Mouse (Mus musculus) intestine, embryonic 15.5 days (tissue): ENCODE results near the gene Mrpl18. TPM values are rescaled to one million over a fixed set of nuclear protein-coding genes. Genes with fewer than 3 reads are reported as not detected.
A peak's percentile ranks its signal among the peaks of the same experiment; 100 is the strongest.
"Not testable (repeated sequence)": the region's sequence is repeated elsewhere in the genome, so short reads cannot be mapped to it uniquely, and the experiment has no call there.

ENCODE experiments used
- ATAC-seq: fragments of 200-750 bp; cut with Nextera tagmentation; 2 replicates; pipeline ENCODE4 v1.8.0; 2017; ENCODE audit warnings: moderate TSS enrichment, moderate library complexity
- H3K27ac ChIP-seq: fragments of 300-500 bp; sonication (generic); 2 replicates; pipeline ENCODE4 v1.5.1; 2015; ENCODE audit warnings: mild to moderate bottlenecking, inconsistent platforms
- H3K27me3 ChIP-seq: fragments of 300-500 bp; sonication (generic); replicated peaks from 2 replicates; pipeline ENCODE4 v1.6.1; 2015; ENCODE audit warnings: inconsistent platforms
- H3K36me3 ChIP-seq: fragments of 300-500 bp; sonication (generic); 2 replicates; pipeline ENCODE4 v1.6.1; 2015; ENCODE audit warnings: inconsistent platforms
- H3K4me1 ChIP-seq: fragments of 300-500 bp; sonication (generic); replicated peaks from 2 replicates; pipeline ENCODE4 v1.6.1; 2015; ENCODE audit warnings: inconsistent platforms
- H3K4me2 ChIP-seq: fragments of 300-500 bp; sonication (generic); replicated peaks from 2 replicates; pipeline ENCODE4 v1.6.1; 2015; ENCODE audit warnings: mild to moderate bottlenecking, inconsistent platforms
- H3K4me3 ChIP-seq: fragments of 300-500 bp; sonication (generic); replicated peaks from 2 replicates; pipeline ENCODE4 v1.5.1; 2015; ENCODE audit warnings: inconsistent platforms
- H3K9ac ChIP-seq: fragments of 300-500 bp; sonication (generic); 2 replicates; pipeline ENCODE4 v1.6.1; 2015; ENCODE audit warnings: inconsistent platforms
- H3K9me3 ChIP-seq: fragments of 300-500 bp; sonication (generic); 2 replicates; pipeline ENCODE4 v1.6.1; 2016; ENCODE audit warnings: inconsistent platforms
- WGBS: fragments of 180-500 bp; shearing (Covaris S2); methylation state at CpG from one replicate; pipeline ENCODE4 v1.1.7; 2015; 5-methylcytosine and 5-hydroxymethylcytosine counted together
- polyA plus RNA-seq: library from polyadenylated mRNA; unstranded; fragments of >200 nt; fragmentation: Nextera tagmentation; extraction: Ambion mirVana; gene quantifications from 2 replicates; pipeline ENCODE4 v1.2.1, GENCODE M21; 2015

Gene Mrpl18
- polyA plus RNA-seq, 1 experiment from 2014 or later = 181 TPM

DNA sequence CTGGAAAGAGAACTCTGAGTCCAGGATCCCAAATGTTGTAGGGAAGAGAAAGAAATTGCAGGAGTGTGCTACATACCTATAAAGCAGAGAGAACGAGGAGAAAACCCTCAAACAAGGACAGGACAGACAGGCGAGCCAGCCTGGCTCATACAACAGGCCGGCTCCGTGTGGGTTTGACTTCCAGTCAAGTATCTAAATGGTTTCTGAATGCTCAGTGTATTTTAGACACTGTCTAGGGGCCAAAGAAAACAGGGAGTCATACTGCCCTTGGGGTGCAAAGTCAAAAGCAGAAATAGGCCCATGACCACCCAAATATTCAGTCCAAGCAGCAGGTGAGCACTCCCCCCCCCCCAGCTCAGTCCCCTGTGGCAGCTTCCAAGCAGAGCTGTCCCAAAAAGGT is 10.3 kb downstream of the Mrpl18 start:
- no peak overlapping the region for H3K4me2 ChIP-seq

DNA sequence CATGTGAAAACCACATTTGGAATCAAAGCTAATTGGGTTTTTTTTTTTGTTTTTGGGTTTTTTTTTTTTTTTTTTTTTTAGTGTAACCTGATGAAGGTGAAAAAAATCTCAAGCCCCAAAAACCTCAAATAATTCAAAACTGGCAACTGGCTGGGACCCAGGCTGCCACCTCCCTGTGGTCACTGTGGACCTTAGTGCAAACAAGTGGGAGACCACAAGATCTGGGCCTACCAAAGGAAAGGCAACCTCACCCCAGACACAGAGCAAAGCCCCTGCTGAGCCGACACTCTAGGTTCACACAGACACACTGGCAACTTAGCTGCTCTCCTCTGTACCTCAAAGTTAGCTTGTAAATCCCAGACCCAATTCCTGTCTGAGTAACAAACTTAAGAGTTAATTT is 11.8 kb downstream of the Mrpl18 start:
- no peak overlapping the region for H3K9ac ChIP-seq
- H3K4me3 ChIP-seq = no peak overlapping the region
- WGBS = 79% methylated on average over 1 of the region's 1 CpGs
- H3K27ac ChIP-seq = no peak overlapping the region
- H3K36me3 ChIP-seq = 0 out of 2 replicates have a peak, but pooled peaks cover 3% of the 10 kb centered on the region
- ATAC-seq = no peak
- H3K9me3 ChIP-seq = no peaks in the 10 kb centered on the region
- H3K27me3 ChIP-seq = no peaks in the 10 kb centered on the region
- H3K4me1 ChIP-seq = 0 out of 2 replicates have a peak, but pooled peaks cover 2% of the 10 kb centered on the region
- H3K4me2 ChIP-seq = no peak overlapping the region

More for the DNA sequence above, 10.3 kb downstream of the Mrpl18 start:
- H3K9me3 ChIP-seq = no peaks in the 10 kb centered on the region
- no peak for ATAC-seq
- WGBS = 79% methylated on average over 4 of the region's 4 CpGs
- no peak overlapping the region for H3K27ac ChIP-seq
- no peak overlapping the region for H3K4me3 ChIP-seq
- 0 out of 2 replicates have a peak, but pooled peaks cover 2% of the 10 kb centered on the region for H3K4me1 ChIP-seq
- no peaks in the 10 kb centered on the region for H3K27me3 ChIP-seq
- no peak overlapping the region for H3K9ac ChIP-seq
- H3K36me3 ChIP-seq = 0 out of 2 replicates have a peak, but pooled peaks cover 4% of the 10 kb centered on the region

- Histone ChIP-seq H3K36me3 (0 out of 2 replicates have a peak, but pooled peaks cover 3% of the 10 kb centered on the region), H3K9ac (no peak overlapping the region), H3K9me3 (no peaks in the 10 kb centered on the region), H3K4me2 (no peak overlapping the region), H3K4me1 (0 out of 2 replicates have a peak, but pooled peaks cover 2% of the 10 kb centered on the region), H3K27me3 (no peaks in the 10 kb centered on the region), H3K4me3 (no peak overlapping the region), H3K27ac (0 out of 2 replicates have a peak overlapping the region, but pooled peaks have one; percentile 17)
- 53% methylated on average over 11 of the region's 12 CpGs for WGBS
- 0 out of 2 replicates have a peak, but pooled peaks have one; percentile 20 for ATAC-seq
Measured at GRCm38 (mm10) chr17:12903372-12904333, 12.5 kb downstream of the Mrpl18 start.

DNA sequence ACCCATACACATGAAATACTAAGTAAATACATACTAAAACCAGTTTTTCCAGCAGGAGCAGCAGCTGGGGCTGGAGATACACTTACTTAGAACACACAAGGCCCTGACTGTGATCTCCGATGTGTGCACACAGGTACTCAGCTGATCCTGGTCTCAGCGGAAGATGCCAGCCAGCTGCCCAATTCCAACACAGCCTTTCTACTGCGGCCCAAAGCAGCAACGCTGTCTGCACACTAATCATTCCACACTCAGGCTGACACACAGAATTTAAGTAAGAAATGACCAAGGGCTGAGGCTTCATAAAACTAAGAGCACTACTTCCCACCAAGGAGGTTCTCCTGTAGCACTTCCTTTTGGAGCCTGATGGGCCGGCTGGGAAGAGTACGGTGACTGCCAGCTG is 13.9 kb downstream of the Mrpl18 start:
- no peak overlapping the region for H3K4me3 ChIP-seq
- WGBS = 95% methylated on average over 6 of the region's 6 CpGs
- no peak overlapping the region for H3K4me2 ChIP-seq
- no peaks in the 10 kb centered on the region for H3K9me3 ChIP-seq
- peaks cover 2% of the 10 kb centered on the region; the same call in 1 of the 2 replicates for H3K4me1 ChIP-seq
- no peak overlapping the region for H3K9ac ChIP-seq
- no peak for ATAC-seq
- no peak overlapping the region for H3K27ac ChIP-seq
- H3K36me3 ChIP-seq = 0 out of 2 replicates have a peak, but pooled peaks cover 3% of the 10 kb centered on the region
- no peaks in the 10 kb centered on the region for H3K27me3 ChIP-seq

GRCm38 (mm10) chr17:12898607-12899006 is 17.5 kb downstream of the Mrpl18 start:
- H3K27ac ChIP-seq, H3K4me1 ChIP-seq, H3K9me3 ChIP-seq, H3K4me2 ChIP-seq, H3K4me3 ChIP-seq, H3K36me3 ChIP-seq, H3K27me3 ChIP-seq, H3K9ac ChIP-seq, ATAC-seq: not testable (repeated sequence)
- WGBS = 33% methylated on average over 2 of the region's 2 CpGs

DNA sequence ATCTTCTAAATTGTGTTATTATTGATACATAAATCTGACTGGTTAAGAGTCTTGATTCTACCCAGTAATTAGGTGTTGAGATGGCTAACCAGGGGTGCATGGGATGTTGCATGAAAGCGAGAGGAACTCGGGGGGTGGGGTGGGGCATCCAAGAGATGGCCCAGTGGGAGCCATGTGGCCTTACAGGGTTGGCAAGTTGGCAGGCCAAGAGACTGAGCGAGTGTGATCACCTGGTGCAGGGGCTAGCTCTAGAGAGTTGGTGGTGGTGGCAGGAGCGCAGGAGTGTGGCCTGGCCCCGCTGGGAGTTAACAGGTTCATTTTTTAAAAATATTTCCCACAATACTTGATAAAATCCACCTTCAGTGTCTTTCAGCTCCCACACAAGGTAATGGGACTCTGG is 18.5 kb downstream of the Mrpl18 start:
- WGBS = 87% methylated on average over 5 of the region's 5 CpGs

GRCm38 (mm10) chr17:12892033-12892432 is 24.1 kb downstream of the Mrpl18 start:
- WGBS = 88% methylated on average over 9 of the region's 9 CpGs

More for the DNA sequence above, 18.5 kb downstream of the Mrpl18 start:
- no peaks in the 10 kb centered on the region for H3K9me3 ChIP-seq
- 0 out of 2 replicates have a peak, but pooled peaks cover 3% of the 10 kb centered on the region for H3K36me3 ChIP-seq
- no peaks in the 10 kb centered on the region for H3K27me3 ChIP-seq
- 0 out of 2 replicates have a peak, but pooled peaks have one; percentile 41 for ATAC-seq
- H3K4me1 ChIP-seq = no peaks in the 10 kb centered on the region; the same call in 1 of the 2 replicates
- no peak overlapping the region for H3K4me3 ChIP-seq
- H3K27ac ChIP-seq = no peak overlapping the region
- no peak overlapping the region for H3K9ac ChIP-seq
- no peak overlapping the region for H3K4me2 ChIP-seq

DNA sequence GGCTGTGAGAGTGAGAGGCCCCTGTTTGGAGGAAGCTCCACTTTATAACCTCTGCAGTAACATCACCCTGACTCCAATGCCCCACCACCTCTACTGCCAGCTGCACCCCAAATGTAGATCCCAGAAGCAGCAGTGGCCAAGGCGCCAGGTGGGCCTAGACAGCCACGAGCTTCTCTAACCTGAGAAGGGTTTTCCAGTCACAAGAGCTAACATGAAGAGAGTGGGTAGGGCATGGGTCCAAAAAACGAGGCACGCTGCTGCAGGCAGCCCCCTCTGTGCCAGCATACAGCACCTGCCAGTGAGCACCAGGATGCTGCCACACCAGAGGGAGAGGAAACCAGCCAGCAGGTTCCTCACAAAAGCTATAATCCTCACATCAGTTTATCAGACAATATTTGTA is 25.1 kb downstream of the Mrpl18 start:
- H3K27ac ChIP-seq = no peak overlapping the region
- no peak for ATAC-seq

More at GRCm38 (mm10) chr17:12892033-12892432, 24.1 kb downstream of the Mrpl18 start:
- H3K27ac ChIP-seq = no peak overlapping the region
- ATAC-seq = no peak
- H3K9ac ChIP-seq = no peak overlapping the region
- no peaks in the 10 kb centered on the region for H3K36me3 ChIP-seq
- no peak overlapping the region for H3K4me2 ChIP-seq
- no peaks in the 10 kb centered on the region for H3K9me3 ChIP-seq
- H3K27me3 ChIP-seq = no peaks in the 10 kb centered on the region
- H3K4me3 ChIP-seq = no peak overlapping the region
- H3K4me1 ChIP-seq = no peaks in the 10 kb centered on the region

DNA sequence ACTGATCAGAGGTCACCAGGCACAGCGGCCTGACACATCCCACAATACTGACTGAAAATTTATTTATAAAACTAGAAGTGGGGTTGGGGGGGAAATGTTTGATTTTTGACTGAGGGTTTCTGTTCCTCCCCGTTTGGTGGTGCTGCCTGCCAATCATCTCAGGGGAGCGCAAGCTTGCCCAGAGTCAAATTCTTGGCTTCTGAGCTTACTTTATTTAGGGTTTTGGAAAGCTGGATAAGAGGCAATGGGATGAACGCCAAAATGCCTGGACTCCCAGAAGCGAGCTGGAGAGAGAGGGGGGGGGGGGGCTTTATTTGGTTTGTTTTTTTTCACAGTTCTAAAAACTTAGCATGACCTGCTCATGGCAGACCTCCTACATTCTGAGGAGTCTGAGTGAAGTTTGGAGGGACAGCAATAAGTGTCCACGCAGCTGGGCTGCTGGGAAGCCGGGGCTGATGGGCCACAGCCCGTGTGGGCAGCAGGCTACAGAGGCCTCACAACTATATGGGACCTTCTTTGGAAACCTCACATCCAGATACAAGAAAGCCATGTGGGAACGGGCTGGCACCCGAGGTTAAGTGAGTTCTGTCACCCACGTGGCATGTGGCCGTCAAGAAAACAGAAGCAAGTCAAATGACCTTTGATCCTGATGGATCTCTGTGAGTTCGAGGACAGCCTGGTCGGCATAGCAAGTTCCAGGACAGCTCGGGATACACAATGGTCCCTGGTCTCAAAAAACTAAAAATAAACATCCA is 28.9 kb downstream of the Mrpl18 start:
- Histone ChIP-seq H3K4me1 (peaks cover 4% of the 10 kb centered on the region; the same call in 1 of the 2 replicates), H3K27ac (0 out of 2 replicates have a peak overlapping the region, but pooled peaks have one; percentile 7), H3K4me3 (no peak overlapping the region), H3K36me3 (no peaks in the 10 kb centered on the region), H3K27me3 (no peaks in the 10 kb centered on the region), H3K4me2 (no peak overlapping the region), H3K9ac (no peak overlapping the region), H3K9me3 (no peaks in the 10 kb centered on the region)
- 0 out of 2 replicates have a peak, but pooled peaks have one; percentile 11 for ATAC-seq
- WGBS = 65% methylated on average over 15 of the region's 15 CpGs

More for the DNA sequence above, 25.1 kb downstream of the Mrpl18 start:
- H3K4me2 ChIP-seq = no peak overlapping the region
- H3K4me3 ChIP-seq = no peak overlapping the region
- no peaks in the 10 kb centered on the region for H3K27me3 ChIP-seq
- no peaks in the 10 kb centered on the region for H3K36me3 ChIP-seq
- peaks cover 4% of the 10 kb centered on the region; the same call in 1 of the 2 replicates for H3K4me1 ChIP-seq
- 96% methylated on average over 4 of the region's 4 CpGs for WGBS
- no peaks in the 10 kb centered on the region for H3K9me3 ChIP-seq
- H3K9ac ChIP-seq = no peak overlapping the region

DNA sequence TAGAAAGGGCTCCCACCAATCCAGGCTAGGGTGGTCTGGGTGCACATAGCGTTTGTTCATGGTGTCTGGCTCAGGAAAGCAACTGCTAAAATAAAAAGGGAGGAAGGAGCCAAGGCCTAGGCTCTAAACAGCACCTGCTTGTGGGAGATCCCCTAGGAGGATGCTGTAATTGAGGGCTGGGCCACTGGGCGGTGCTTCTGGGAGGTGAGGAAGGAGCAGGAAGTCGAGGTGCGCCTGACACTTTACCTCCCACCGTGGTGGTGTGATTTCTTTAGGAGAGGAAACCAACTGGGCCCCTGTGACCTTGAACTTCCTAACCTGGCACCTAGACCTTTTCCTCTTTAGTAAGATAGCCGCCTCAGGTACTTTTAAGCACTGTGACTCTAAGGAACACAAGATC is 29.5 kb downstream of the Mrpl18 start:
- WGBS = 43% methylated on average over 6 of the region's 6 CpGs
- no peaks in the 10 kb centered on the region for H3K9me3 ChIP-seq
- no peak overlapping the region for H3K9ac ChIP-seq
- peaks cover 4% of the 10 kb centered on the region; the same call in 1 of the 2 replicates for H3K4me1 ChIP-seq
- H3K36me3 ChIP-seq = no peaks in the 10 kb centered on the region
- no peaks in the 10 kb centered on the region for H3K27me3 ChIP-seq
- H3K4me3 ChIP-seq = no peak overlapping the region
- H3K4me2 ChIP-seq = no peak overlapping the region
- ATAC-seq = peak; percentile 55; the same call in 1 of the 2 replicates
- H3K27ac ChIP-seq = no peak overlapping the region

- H3K4me3 ChIP-seq = no peak overlapping the region
- H3K36me3 ChIP-seq = no peaks in the 10 kb centered on the region
- no peaks in the 10 kb centered on the region for H3K27me3 ChIP-seq
- 94% methylated on average over 1 of the region's 1 CpGs for WGBS
- ATAC-seq = no peak
- H3K27ac ChIP-seq = no peak overlapping the region
- no peak overlapping the region for H3K9ac ChIP-seq
- no peak overlapping the region for H3K4me2 ChIP-seq
- no peaks in the 10 kb centered on the region for H3K4me1 ChIP-seq
- no peaks in the 10 kb centered on the region for H3K9me3 ChIP-seq
Measured at GRCm38 (mm10) chr17:12881216-12881615, 34.9 kb downstream of the Mrpl18 start.

DNA sequence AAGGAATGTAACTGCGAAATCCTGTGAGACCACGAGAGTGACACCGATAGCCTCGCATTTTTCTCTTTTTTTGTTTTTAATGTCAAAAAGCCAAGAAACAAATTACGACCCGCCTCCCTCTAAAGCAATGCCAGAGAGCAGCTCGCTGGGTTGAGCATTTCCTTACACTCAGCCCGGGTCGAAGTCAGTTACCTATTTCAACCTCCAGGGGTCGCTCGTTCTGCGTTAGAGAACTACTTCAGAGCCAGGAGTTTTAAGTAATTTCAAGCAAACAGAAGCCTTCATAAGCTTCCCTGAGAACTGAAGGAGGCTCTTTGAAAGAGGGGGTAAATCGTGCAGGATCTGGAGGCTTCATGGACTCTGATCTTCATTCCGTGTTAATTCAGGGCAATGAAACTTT is 36.0 kb downstream of the Mrpl18 start:
- H3K36me3 ChIP-seq = no peaks in the 10 kb centered on the region
- 2% methylated on average over 14 of the region's 14 CpGs for WGBS
- no peak overlapping the region for H3K4me3 ChIP-seq
- H3K9ac ChIP-seq = 0 out of 2 replicates have a peak overlapping the region, but pooled peaks have one; percentile 9
- peak; percentile 86 for ATAC-seq
- no peak overlapping the region for H3K27ac ChIP-seq
- H3K4me1 ChIP-seq = no peaks in the 10 kb centered on the region
- no peaks in the 10 kb centered on the region for H3K27me3 ChIP-seq
- peak overlapping the region; percentile 50 for H3K4me2 ChIP-seq
- no peaks in the 10 kb centered on the region for H3K9me3 ChIP-seq
